Mouse (Mus musculus): ENCODE measurements around the gene Egr2. TPM values are rescaled to one million over a fixed set of nuclear protein-coding genes. Genes with fewer than 3 reads are reported as not detected.

Egr2 gene
- polyA plus RNA-seq, 1 experiment from 2014 or later, result 0.12 TPM

- 34% methylated on average over 7 of the region's 7 CpGs for WGBS (ENCODE audit: insufficient replicate concordance)
- Histone ChIP-seq H3K36me3 (no peaks in the 10 kb centered on the region), H3K9ac (no peak overlapping the region), H3K4me1 (replicated peaks) (no peaks in the 10 kb centered on the region), H3K4me2 (no peak overlapping the region), H3K9me3 (replicated peaks) (no peaks in the 10 kb centered on the region), H3K27me3 (no peaks in the 10 kb centered on the region), H3K27ac (no peak overlapping the region), H3K4me3 (replicated peaks) (no peak overlapping the region)
- no peak for DNase-seq
- ATAC-seq (ENCODE audit: low read depth), result no peak
Observed at GRCm38 (mm10) chr10:67569539-67569938, 34.3 kb downstream of the Egr2 start.

- H3K4me2 ChIP-seq, result no peak overlapping the region
- H3K4me3 ChIP-seq (replicated peaks), result no peak overlapping the region
- H3K9ac ChIP-seq, result no peak overlapping the region
- no peak for DNase-seq
- H3K9me3 ChIP-seq (replicated peaks), result no peaks in the 10 kb centered on the region
- 53% methylated on average over 14 of the region's 14 CpGs for WGBS (ENCODE audit: insufficient replicate concordance)
- no peaks in the 10 kb centered on the region for H3K27me3 ChIP-seq
- H3K36me3 ChIP-seq, result no peaks in the 10 kb centered on the region
- no peaks in the 10 kb centered on the region for H3K4me1 ChIP-seq (replicated peaks)
- ATAC-seq (ENCODE audit: low read depth), result no peak
- no peak overlapping the region for H3K27ac ChIP-seq
Observed at GRCm38 (mm10) chr10:67571443-67571842, 36.2 kb downstream of the Egr2 start.

- ATAC-seq (ENCODE audit: low read depth) (no peak), DNase-seq (no peak)
- Histone ChIP-seq H3K4me2 (no peak overlapping the region), H3K27me3 (no peaks in the 10 kb centered on the region), H3K9ac (no peak overlapping the region), H3K36me3 (no peaks in the 10 kb centered on the region), H3K27ac (no peak overlapping the region), H3K4me1 (replicated peaks) (no peaks in the 10 kb centered on the region), H3K9me3 (replicated peaks) (no peaks in the 10 kb centered on the region), H3K4me3 (replicated peaks) (no peak overlapping the region)
- WGBS (ENCODE audit: insufficient replicate concordance), result 69% methylated on average over 8 of the region's 8 CpGs
Observed at GRCm38 (mm10) chr10:67573310-67573709, 38.0 kb downstream of the Egr2 start.

GRCm38 (mm10) chr10:67579830-67580229 lies 44.6 kb downstream of the Egr2 start:
- no peaks in the 10 kb centered on the region for H3K36me3 ChIP-seq
- 66% methylated on average over 4 of the region's 4 CpGs for whole genome bisulfite sequencing (ENCODE audit: insufficient replicate concordance)
- H3K27me3 ChIP-seq, result no peaks in the 10 kb centered on the region
- ATAC-seq (ENCODE audit: low read depth) (no peak), DNase-seq (no peak)
- no peak overlapping the region for H3K4me3 ChIP-seq (replicated peaks)
- H3K9ac ChIP-seq, result no peak overlapping the region
- no peak overlapping the region for H3K4me2 ChIP-seq
- H3K27ac ChIP-seq, result no peak overlapping the region
- H3K4me1 ChIP-seq (replicated peaks), result no peaks in the 10 kb centered on the region
- H3K9me3 ChIP-seq (replicated peaks), result no peaks in the 10 kb centered on the region

GRCm38 (mm10) chr10:67581698-67582285 lies 46.5 kb downstream of the Egr2 start:
- Histone ChIP-seq H3K4me1 (replicated peaks) (no peaks in the 10 kb centered on the region), H3K27ac (no peak overlapping the region), H3K4me3 (replicated peaks) (no peak overlapping the region), H3K9me3 (replicated peaks) (no peaks in the 10 kb centered on the region), H3K27me3 (no peaks in the 10 kb centered on the region), H3K36me3 (no peaks in the 10 kb centered on the region), H3K4me2 (no peak overlapping the region), H3K9ac (no peak overlapping the region)
- ATAC-seq (ENCODE audit: low read depth) (no peak), DNase-seq (no peak)
- WGBS (ENCODE audit: insufficient replicate concordance), result 28% methylated on average over 12 of the region's 12 CpGs

DNA sequence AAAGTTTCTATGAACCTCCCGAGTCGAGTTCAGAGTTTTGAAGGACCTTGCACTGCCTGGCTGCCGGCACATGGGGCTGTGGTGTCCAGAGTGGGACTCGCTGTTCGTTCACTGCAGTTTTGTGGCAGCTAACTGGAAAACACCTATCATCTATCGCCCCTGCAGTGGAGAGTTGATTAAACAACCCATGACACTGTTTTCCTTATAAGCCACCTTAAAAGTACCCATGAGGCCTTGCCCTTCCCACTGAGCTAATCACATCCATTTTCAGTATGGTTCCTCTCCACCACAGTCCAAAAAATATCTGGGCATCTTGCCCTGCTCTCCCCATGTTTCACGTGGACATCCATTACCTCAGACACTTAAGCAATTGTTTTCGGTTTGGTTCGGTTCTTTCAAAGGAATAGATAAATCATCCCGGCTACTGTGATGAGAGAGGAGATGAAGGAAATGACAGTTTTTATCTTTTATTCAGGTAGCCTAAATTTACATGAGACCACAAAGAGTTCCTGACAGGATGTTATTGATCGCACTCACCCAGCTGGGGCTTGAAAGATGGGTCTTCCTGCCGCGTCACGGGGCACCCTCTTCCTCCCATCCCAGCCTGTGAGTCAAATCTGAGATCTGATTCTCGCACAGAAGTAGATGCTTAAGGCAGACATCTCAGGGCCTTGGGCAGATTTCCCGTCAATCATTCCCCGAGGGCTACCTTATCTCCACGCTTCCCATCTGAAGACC lies 50.8 kb downstream of the Egr2 start:
- Histone ChIP-seq H3K4me1 (replicated peaks) (no peaks in the 10 kb centered on the region), H3K27ac (no peak overlapping the region), H3K27me3 (no peaks in the 10 kb centered on the region), H3K36me3 (no peaks in the 10 kb centered on the region), H3K4me2 (no peak overlapping the region), H3K4me3 (replicated peaks) (no peak overlapping the region), H3K9me3 (replicated peaks) (no peaks in the 10 kb centered on the region), H3K9ac (no peak overlapping the region)
- no peak for ATAC-seq (ENCODE audit: low read depth)
- 55% methylated on average over 18 of the region's 18 CpGs for WGBS (ENCODE audit: insufficient replicate concordance)
- no peak for DNase-seq

Other genes with a start within 250 kb of the Egr2 start
- gene Ado, start 13.5 kb downstream of the Egr2 start, polyA plus RNA-seq (2015; fragmentation: Nextera tagmentation; extraction: Ambion mirVana), result 15.9 and 20.1 TPM in 2 replicates

Data from liver, embryonic 13.5 days (tissue).